Mouse (Mus musculus) left cerebral cortex, adult 8-10 months (tissue): Measurements from ENCODE around the gene Zfp985. TPM values are rescaled to one million over a fixed set of nuclear protein-coding genes. Genes with fewer than 3 reads are reported as not detected.
"Not testable (repeated sequence)": the region's sequence is repeated elsewhere in the genome, so short reads cannot be mapped to it uniquely, and the experiment has no call there.

Source experiments
- DNase-seq, 2 experiments: peaks; one replicate each; pipeline ENCODE4 v3.0.0; 2022; ENCODE audit warnings: low spot score in 2 of 2
- total RNA-seq, 4 experiments: library from RNA; stranded (reverse); gene quantifications; 2 replicates each; pipeline ENCODE4 v1.2.4; 2022

Gene Zfp985
- total RNA-seq, result not detected

GRCm38 (mm10) chr4:147553071-147553470 lies at the start of gene Zfp985:
Gene Zfp985 (plus strand): TSS chr4:147553277.
- not testable (repeated sequence) for DNase-seq

DNA sequence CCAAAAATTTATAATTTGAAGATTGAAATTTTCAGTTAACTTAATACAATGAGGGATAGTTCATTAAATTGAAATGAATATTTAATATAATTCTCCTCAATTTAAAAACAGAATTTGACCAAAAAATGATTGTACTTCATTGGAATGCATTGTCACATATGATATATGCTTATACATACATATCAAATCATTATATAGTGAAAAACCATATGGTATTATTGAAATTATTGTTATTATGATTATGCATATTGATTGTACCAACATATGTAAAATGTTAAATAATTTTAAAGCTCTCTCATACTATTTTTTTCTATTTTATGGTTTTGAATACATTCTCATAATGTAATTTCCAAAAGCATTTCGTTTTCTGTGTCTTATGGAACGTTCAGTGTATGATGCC lies 43.9 kb upstream of the Zfp985 start:
- no peak for DNase-seq

- DNase-seq, result no peak
Observed at GRCm38 (mm10) chr4:147518981-147519380, 34.1 kb upstream of the Zfp985 start.

DNA sequence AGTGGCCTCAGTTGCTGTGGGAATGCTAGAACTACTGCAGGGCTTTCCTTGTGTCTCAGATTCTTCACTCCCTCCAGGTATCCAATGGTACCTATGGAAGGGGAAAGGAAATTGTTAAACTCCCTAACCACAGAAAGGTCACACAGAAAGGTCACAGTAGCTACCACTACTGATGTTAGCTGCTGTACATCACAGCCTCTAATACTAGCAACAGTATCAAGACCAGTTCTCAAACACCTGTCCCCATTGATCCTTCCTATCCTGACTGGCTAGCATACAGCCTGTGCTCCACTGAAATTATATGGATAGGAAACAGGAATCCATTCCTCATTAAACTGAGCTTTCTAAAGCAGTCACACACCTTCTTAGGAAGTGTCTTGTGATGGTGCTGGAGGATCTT lies 33.0 kb upstream of the Zfp985 start:
- DNase-seq, result no peak

- no peak for DNase-seq
Observed at GRCm38 (mm10) chr4:147525125-147525524, 28.0 kb upstream of the Zfp985 start.

- no peak for DNase-seq
Observed at GRCm38 (mm10) chr4:147530366-147530765, 22.7 kb upstream of the Zfp985 start.

DNA sequence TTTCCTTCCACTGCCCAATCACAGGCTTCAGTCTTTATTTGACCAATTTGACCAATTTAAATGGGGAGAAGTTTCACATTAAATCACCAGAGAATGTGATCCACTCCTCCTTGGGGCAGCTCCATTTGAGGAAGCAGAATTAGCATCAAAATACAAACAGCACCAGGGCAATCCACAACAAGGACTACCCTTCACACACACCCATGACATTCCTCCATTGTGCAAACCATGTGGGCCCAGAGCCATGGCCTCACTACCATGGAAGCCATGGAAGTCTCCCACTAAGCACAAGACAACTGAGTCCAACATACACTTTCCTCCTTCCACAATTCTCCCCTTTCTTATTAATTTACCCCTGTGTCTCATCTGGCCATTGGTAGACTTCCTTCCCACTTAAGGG lies 17.2 kb upstream of the Zfp985 start:
- not testable (repeated sequence) for DNase-seq

DNA sequence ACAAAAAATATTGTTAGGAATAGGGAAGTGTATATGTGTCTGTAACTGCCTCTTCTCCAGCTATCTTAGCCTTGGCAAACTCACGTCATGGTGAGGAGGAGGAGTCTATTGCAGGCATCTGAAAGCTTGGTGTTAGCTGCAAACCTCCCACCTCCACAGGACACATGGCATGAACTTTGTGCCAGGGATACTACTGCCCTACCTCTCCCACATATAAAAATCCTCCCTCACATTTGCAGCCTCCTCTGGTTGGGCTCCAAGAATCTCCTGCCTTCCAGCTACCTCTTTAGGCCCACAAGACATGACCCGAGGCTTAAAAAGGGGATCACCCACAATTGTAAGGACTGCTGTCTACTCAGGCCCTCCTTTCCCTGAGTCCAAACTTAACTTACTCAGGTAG lies 15.4 kb upstream of the Zfp985 start:
- no peak for DNase-seq

GRCm38 (mm10) chr4:147539918-147540317 lies 13.2 kb upstream of the Zfp985 start, which contains the start of gene Gm16503:
Gene Gm16503 (plus strand): TSS chr4:147540218.
- not testable (repeated sequence) for DNase-seq

DNA sequence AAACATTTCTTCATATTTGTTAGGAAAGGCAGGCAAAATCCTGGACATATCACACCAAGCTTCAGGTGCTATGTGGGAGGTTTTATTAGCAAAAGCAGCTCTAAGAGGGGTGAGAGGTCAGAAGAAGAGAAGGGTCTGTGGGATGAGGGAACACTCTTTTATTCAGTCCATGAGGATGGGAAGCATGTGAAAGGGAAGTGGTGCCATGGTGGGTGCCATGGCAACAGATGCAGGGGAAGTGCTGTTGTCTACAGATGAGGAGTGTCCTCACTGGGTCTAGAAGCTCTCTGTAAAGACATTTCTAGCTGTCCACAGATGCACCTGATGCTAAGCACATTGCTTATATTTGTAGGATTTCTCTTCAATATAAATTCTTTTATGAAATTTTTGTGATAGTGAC lies 12.0 kb upstream of the Zfp985 start:
- DNase-seq, result no peak

DNA sequence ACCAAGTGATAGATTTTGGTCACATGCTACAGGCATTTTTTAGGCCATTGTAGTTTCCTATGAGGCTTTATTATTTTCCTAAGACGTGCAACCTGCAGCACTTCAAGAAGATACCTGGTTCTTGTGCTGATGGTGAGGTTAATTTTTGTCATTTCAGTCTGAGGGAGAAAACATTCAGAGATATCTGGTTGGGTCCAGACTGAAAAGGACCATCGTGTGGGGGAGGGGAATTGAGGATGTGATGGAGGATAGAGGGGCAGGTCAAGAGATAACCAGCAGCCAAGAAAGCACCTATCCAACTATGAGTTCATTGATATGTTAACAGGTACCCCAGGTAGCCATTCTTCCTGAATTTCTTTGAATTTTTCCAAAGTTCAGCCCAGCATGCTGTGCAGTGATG lies 1.3 kb downstream of the Zfp985 start:
- DNase-seq, result not testable (repeated sequence)

- not testable (repeated sequence) for DNase-seq
Observed at GRCm38 (mm10) chr4:147556921-147557320, 3.8 kb downstream of the Zfp985 start.

- not testable (repeated sequence) for DNase-seq
Observed at GRCm38 (mm10) chr4:147558011-147558410, 4.9 kb downstream of the Zfp985 start.

DNA sequence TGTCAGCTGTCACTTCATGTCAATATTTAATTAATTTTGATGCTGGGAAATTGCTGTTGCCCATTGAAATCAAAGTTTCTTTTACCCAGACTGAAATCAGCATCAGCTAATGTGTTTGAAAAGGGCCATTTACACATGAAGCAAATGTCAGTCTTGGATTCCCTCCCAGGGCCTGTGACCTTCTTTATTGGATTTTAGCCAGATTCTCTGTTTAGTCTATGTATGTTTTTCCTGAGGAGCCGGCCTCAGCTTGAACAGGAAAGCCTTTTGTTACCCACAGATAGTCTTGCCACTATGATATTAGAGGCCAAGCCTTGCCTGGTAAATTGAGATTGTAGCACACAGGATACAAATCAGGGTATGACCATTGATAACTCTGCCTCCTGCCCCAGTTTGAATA lies 6.0 kb downstream of the Zfp985 start:
- not testable (repeated sequence) for DNase-seq

DNA sequence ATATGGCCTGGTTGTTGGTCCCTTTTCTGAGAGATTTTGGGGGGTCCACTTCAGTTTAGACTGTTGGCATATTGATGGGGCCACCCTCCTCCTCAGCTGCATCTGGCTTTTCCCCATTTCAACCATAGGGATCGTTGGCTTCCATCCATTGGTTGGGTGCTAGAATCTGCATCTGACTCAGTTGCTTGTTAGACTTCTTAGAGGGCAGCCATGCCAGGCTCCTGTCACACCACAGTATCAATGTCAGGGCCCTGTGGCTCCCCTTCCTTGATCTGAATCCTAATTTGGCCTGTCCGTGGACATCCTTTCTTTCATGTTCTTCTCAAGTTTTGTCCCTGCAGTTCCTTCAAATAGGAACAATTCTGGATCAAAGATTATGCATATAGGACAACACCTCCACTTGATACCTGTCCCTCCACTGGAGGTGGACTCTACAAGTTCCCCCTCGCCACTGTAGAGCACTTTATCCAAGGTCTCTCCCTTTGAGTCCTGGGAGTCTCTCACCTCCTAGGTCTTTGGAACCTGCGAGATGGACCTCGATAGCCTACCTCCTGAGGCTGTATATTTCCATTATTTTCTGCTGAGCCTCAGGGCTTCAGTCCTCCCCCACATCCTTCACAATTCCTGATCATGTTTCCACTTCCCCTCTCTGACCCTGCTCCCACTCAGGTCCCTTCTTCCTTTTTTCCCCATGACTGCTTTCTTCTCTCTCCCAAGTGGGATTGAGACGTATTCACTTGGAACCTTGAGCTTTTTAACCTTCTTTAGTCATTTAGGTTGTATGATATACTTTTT lies 12.5 kb downstream of the Zfp985 start:
- DNase-seq, result no peak

DNA sequence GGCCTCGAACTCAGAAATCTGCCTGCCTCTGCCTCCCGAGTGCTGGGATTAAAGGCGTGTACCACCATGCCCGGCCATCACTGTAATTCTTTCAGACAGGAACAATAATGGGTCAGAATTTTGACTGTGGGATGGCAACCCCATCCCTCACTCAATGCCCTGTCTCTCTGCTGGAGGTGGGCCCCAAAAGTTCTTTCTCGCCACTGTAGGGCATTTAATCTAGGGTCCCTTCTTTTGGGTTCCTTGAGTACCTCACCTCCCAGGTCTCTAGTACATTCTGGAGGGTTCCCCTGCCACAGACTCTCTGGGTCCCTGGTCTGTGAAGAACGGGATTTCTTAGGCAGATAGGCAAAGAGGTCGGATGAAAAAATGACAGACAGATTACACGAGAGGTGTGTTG lies 18.1 kb downstream of the Zfp985 start:
- not testable (repeated sequence) for DNase-seq

- not testable (repeated sequence) for DNase-seq
Observed at GRCm38 (mm10) chr4:147579371-147579770, 26.3 kb downstream of the Zfp985 start.

DNA sequence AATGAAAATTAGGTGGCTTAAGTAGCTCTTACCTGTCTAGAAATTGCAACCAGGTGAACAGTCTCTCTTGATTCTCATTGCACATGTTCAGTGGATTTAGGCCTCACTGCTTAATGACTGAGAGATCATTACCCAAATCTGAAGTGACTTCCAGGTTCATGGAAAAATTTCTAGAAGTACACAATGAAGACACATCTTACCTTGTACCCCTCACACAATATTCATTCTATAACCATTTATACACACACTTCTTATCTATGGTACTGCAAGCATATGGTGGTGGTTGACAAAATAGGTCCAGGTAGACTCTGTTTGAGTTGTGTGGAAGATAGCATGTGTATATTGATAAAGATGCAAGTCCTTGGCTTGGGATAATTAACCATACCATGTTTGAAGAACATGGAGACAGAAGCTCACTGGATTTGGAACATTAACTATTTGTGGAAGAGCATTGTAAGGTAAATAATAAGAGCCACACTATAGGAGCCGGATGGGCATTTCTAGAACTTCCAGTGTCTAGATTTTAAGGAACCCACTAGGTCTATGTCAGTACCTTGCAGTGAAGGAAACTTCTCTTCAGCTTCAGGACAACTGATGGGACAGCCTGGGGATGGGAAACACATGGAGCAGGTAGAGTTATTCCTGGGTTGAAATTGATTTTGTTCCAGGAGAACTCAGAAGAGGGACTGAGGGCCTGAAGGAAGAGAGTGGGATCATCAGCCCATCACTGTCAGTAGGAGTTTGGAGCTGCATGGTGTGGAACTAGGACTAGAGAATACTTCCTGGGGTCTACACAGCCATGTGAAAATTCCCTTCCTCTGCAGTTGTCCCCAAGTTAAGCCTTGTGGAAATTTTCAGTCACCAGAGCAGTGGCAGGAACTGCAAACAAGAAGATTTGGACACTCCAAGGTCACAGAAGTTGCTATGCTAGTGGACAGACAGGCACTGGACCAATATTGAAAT lies 33.7 kb downstream of the Zfp985 start:
- DNase-seq, result no peak

DNA sequence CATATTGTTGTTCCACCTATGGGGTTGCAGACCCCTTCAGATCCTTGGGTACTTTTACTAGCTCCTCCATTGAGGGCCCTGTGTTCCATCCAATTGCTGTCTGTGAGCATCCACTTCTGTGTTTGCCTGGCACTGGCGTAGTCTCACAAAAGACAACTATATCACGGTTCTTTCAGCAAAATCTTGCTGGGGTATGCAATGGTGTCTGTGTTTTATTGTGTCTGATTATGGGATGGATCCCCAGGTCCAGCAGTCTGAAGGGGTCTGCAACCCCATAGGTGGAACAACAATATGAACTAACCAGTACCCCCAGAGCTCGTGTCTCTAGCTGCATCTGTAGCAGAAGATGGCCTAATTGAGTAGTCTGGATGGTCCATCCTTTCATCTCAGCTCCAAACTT lies 41.6 kb downstream of the Zfp985 start:
- DNase-seq, result not testable (repeated sequence)

GRCm38 (mm10) chr4:147597685-147598084 lies 44.6 kb downstream of the Zfp985 start:
- DNase-seq, result no peak

GRCm38 (mm10) chr4:147598831-147599230 lies 45.8 kb downstream of the Zfp985 start:
- no peak for DNase-seq

- DNase-seq, result no peak
Observed at GRCm38 (mm10) chr4:147601881-147602280, 48.8 kb downstream of the Zfp985 start.
